Mouse (Mus musculus) heart, postnatal 36 days (tissue): ENCODE measurements at regions not wholly inside any gene's neighbourhood (a gene's known extent, or its start where the extent isn't known, plus 50 kb on each side); places are given as distances from the start of the nearest gene placed in this dataset.

Source experiments
- DNase-seq, 2 experiments: peaks; one replicate each; pipeline ENCODE4 v3.0.0; 2021 to 2022
- intact Hi-C: fragments of 180-260 bp; cut with DNase I; formaldehyde crosslinking; loops from one replicate; pipeline ENCODE4 v1.15.1; 2025

- intact Hi-C loops, result loop anchor here (5.0 kb wide), 1 partner anchor 47 kb away; no protein-coding TSS in a partner anchor
- no peak for DNase-seq
Observed at GRCm38 (mm10) chr10:37400379-37400778, 261.7 kb upstream of the Marcks start.

DNA sequence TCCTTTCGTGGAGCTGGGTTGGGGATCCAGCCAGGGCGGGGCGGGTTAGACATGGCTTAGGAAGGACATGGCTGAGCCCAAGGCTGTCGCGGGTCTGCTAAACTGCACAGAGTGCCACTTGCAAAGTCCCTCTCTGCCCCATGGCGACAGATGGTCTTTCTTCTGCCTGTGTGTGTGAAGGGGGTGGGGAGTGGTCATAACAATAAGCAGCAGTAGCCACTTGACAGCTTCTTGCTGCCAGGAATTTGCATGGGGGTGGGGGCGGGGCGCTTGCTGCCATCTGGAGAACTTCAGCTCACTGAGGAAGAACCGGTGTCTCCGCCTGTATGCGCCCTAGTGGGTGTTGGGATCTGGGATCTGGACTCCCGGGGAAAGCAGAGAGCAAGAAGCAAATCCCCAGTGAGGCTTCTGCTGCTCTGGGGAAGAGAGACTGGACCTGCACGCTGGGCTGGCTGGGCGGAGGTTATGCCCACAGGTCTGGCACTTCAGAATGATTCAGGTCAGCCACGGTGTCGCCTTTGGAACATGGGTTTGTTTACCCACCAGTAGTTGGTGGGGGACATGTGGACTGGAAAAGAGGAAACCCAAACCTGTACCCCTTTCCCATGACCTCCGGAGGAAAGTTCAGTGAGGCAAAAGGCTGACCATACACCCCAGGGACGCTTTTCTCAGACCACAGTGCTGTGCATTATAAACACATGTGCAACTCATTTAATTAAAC lies 258.7 kb upstream of the Marcks start:
- DNase-seq, result peak; percentile 45 to 69
- intact Hi-C loops, result loop anchor here (1.0 to 5.0 kb wide), 2 partner anchors 260 to 320 kb away; no protein-coding TSS in a partner anchor

DNA sequence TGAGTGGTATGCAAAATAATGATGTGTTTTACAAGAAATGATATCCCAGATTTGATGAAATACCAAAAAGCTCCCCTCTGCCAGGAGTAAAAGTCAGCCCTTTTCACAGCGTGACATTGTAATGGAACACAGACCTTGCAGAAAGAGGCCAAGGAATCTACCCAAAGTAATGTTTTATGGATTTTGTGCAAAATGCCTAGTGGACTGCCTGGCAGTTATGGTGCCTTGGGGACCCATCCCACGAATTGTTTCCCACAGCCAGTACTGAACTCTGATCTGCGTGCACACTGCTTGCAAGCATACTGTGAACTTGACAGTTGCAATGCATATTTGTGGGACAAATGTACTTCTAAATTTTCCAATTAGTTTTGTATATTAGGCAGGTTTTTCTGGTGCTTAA lies 251.3 kb upstream of the Marcks start:
- intact Hi-C loops, result no loop called here
- no peak for DNase-seq

- no peak for DNase-seq
- intact Hi-C loops, result no loop called here
Observed at GRCm38 (mm10) chr10:37386216-37386615, 247.5 kb upstream of the Marcks start.

- no peak for DNase-seq
- intact Hi-C loops, result no loop called here
Observed at GRCm38 (mm10) chr10:37380024-37380423, 241.3 kb upstream of the Marcks start.

DNA sequence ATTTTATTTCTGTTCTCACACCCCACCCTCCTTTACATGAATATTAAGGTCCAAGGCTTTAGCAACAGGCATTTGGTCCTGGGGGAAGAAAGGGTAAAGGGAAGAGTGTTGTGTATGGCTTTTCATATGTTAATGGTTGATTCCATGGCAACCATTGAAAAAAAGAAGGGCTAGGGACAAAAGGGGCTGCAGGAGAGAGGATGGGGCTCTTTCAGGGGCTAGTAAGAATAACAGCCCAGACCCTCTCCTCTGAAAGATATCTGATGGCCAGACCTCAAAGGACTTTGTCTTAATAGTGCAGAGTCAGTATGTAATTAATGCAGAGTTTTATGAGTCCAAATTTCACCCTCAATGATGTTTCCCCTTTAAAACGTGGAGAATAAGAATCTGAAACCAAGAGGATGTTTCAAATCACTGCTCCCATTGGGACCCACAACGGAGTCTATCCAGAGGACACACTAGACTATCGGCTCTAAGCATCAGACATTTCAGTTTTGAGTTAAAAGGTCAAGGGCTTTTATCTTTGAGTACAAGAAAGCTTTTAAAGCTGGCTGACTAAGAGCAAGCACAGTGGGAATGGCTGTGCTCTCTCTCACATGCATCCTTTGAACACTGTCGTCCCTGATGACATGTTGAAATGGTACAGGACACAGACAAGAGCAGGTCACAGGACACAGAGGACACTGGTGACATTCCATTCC lies 239.4 kb upstream of the Marcks start:
- no peak for DNase-seq
- intact Hi-C loops, result no loop called here

- DNase-seq, result no peak
- intact Hi-C loops, result no loop called here
Observed at GRCm38 (mm10) chr10:37377258-37378001, 238.7 kb upstream of the Marcks start.

- DNase-seq, result no peak
Observed at GRCm38 (mm10) chr10:37376172-37376571, 237.5 kb upstream of the Marcks start.

GRCm38 (mm10) chr10:37375648-37376047 lies 236.9 kb upstream of the Marcks start:
- no peak for DNase-seq
- intact Hi-C loops, result no loop called here

More at GRCm38 (mm10) chr10:37376172-37376571, 237.5 kb upstream of the Marcks start:
- intact Hi-C loops, result no loop called here

GRCm38 (mm10) chr10:37368997-37369679 lies 230.4 kb upstream of the Marcks start:
- intact Hi-C loops, result no loop called here
- no peak for DNase-seq

DNA sequence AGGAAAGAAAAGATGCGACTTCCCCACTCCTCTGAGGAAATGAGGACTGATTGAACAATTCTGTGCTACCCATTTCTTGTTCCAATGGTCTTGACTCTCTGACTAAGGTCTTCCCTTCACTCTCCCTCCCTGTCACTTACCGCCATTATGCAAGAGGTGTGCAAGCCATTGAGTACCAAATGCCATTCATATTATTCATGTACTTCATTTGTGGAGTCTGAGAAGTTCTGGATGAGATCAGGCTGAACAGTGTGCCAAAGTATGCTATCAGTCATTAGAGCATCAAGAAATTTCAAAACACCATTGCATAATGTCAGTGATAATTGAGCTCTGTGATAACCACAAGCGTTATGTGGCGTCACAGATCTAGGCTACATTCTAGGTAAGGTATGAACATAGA lies 229.1 kb upstream of the Marcks start:
- no peak for DNase-seq

GRCm38 (mm10) chr10:37364506-37364905 lies 225.8 kb upstream of the Marcks start:
- no peak for DNase-seq
- intact Hi-C loops, result no loop called here

More for the DNA sequence above, 229.1 kb upstream of the Marcks start:
- intact Hi-C loops, result no loop called here

GRCm38 (mm10) chr10:37360985-37361384 lies 222.3 kb upstream of the Marcks start:
- no peak for DNase-seq
- intact Hi-C loops, result no loop called here

- no peak for DNase-seq
- intact Hi-C loops, result no loop called here
Observed at GRCm38 (mm10) chr10:37358900-37359299, 220.2 kb upstream of the Marcks start.

DNA sequence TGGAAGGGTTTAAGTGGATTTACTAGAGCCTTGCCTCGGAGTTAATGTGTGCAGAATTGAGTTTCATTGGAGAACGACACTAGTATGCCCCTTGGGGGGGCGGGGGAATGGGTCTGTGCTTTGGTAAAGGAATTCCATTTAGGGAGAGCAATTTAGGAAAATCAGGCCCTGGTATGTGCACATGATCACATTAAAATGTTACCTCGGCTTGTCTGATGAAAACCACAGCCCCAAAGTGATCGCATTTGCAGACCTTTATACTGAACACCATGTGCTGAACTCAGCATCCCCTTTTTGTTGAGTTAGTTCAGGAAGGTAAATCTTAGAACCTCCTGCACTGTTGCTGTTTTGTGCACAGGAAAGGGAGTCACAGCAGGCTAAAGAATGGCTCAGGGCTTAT lies 219.6 kb upstream of the Marcks start:
- intact Hi-C loops, result no loop called here

DNA sequence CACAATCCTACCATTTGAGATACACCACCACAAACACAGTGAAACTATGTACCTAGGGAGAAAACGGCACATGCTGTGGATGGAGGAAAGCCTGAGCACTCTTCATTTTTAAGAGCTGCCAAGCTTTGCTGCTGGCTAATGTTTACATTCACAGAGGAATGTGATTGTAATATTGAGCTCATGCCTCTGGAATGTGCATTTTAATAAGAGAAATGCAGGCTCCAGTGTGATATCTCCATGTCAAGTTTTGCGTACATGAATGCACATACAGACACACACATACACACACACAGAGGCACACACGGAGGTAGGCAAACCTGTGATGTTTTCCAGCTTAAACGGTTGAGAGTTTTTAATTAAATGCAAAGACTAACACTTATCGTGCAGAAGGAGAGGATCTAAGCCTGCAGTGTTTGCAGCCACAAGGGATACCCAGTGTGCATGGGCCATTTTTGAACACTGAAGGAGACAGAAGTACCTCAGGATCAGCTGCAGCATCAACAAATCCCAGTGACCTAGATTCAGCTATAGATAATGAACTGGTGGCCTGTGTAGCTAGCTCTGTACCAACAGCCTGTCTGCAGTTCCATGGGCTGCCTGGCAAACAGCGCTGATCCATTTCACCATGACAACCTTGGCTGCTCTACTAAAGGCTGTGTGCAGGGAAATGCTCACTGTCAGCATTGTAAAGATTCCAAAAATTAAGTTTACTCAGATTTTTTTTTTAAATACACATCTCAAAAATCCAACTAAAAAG lies 218.8 kb upstream of the Marcks start:
- intact Hi-C loops, result no loop called here
- no peak for DNase-seq

More for the DNA sequence above, 219.6 kb upstream of the Marcks start:
- no peak for DNase-seq

- intact Hi-C loops, result no loop called here
Observed at GRCm38 (mm10) chr10:37349261-37349660, 210.5 kb upstream of the Marcks start.

DNA sequence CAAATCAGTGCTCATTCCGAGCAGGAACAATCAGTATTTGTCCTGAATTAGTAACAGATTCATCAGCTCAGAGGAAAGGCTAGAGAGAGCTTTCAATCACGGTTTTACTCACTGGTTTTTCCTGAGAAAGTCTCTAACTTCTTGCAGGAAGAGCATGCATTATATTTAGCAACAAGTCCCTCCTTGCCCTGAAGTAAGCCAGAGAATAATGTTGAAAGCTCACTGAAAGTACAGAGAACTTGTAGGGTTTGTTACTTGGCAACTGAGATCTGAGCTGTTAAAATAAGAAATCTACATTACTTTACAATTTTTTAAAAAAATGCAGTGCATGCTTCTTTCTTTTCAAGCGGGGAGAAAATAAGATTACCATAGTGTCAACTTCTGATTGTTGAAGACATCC lies 209.7 kb upstream of the Marcks start:
- intact Hi-C loops, result no loop called here
- DNase-seq, result no peak

More at GRCm38 (mm10) chr10:37349261-37349660, 210.5 kb upstream of the Marcks start:
- no peak for DNase-seq

DNA sequence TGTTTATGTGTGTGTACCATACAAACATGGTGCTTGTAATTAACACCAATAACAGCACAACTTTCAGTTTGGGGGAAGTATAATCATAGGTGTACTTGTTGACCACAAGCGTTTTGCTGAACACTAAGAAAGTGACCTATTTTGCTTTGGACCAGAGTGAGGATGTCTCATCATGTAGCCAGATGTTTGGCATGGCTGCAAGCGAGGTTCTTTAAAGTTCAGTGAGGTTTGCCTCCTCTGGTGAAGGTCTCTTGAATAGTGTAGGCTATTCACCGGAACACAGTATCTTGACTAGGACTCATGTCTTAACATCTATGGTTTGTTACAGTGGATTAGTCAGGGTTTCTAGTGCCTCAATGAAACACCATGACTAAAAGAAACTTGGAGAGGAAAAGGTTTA lies 208.9 kb upstream of the Marcks start:
- intact Hi-C loops, result no loop called here
- DNase-seq, result no peak

- intact Hi-C loops, result no loop called here
- DNase-seq, result no peak
Observed at GRCm38 (mm10) chr10:37342675-37343074, 204.0 kb upstream of the Marcks start.
